Mouse (Mus musculus) embryonic facial prominence, embryonic 11.5 days (tissue): ENCODE measurements at regions not wholly inside any gene's neighbourhood (a gene's known extent, or its start where the extent isn't known, plus 50 kb on each side); places are given as distances from the start of the nearest gene placed in this dataset.

ENCODE experiments used
- ATAC-seq: fragments of 200-750 bp; cut with Nextera tagmentation; replicated peaks from 2 replicates; pipeline ENCODE4 v1.8.0; 2017; ENCODE audit warnings: low read depth; ENCODE audit not compliant: insufficient number of reproducible peaks, low FRiP score, low TSS enrichment
- DNase-seq: peaks from one replicate; pipeline ENCODE4 v3.0.0-alpha.2; 2015; ENCODE audit warnings: low spot score
- H3K27ac ChIP-seq: fragments of 300-500 bp; sonication (generic); replicated peaks from 2 replicates; pipeline ENCODE4 v1.5.1; 2014; ENCODE audit warnings: mild to moderate bottlenecking, low read depth, low read length, control low read depth
- H3K27me3 ChIP-seq: fragments of 300-500 bp; sonication (generic); 2 replicates; pipeline ENCODE4 v1.6.1; 2014; ENCODE audit warnings: mild to moderate bottlenecking, low read length, moderate library complexity, mixed read lengths; ENCODE audit not compliant: control insufficient read depth, insufficient read depth
- H3K36me3 ChIP-seq: fragments of 300-500 bp; sonication (generic); replicated peaks from 2 replicates; pipeline ENCODE4 v1.6.1; 2014; ENCODE audit warnings: low read depth, mild to moderate bottlenecking, low read length, moderate library complexity, mixed read lengths; ENCODE audit not compliant: control insufficient read depth, insufficient read depth
- H3K4me1 ChIP-seq: fragments of 300-500 bp; sonication (generic); 2 replicates; pipeline ENCODE4 v1.6.1; 2014; ENCODE audit warnings: low read length, mixed read lengths; ENCODE audit not compliant: control insufficient read depth, insufficient read depth
- H3K4me2 ChIP-seq: fragments of 300-500 bp; sonication (generic); 2 replicates; pipeline ENCODE4 v1.6.1; 2014; ENCODE audit warnings: low read depth, mild to moderate bottlenecking, control low read depth, low read length, moderate library complexity
- H3K4me3 ChIP-seq: fragments of 300-500 bp; sonication (generic); 2 replicates; pipeline ENCODE4 v1.5.1; 2014; ENCODE audit warnings: low read depth, low read length, control low read depth
- H3K9ac ChIP-seq: fragments of 300-500 bp; sonication (generic); replicated peaks from 2 replicates; pipeline ENCODE4 v1.6.1; 2014; ENCODE audit warnings: mild to moderate bottlenecking, control low read depth, low read length
- H3K9me3 ChIP-seq: fragments of 300-500 bp; sonication (generic); replicated peaks from 2 replicates; pipeline ENCODE4 v1.6.1; 2016; ENCODE audit warnings: mild to moderate bottlenecking, low read length, inconsistent platforms, mixed read lengths; ENCODE audit not compliant: control insufficient read depth
- WGBS: fragments of 180-500 bp; shearing (Covaris S2); extraction: QIAGEN DNeasy Blood & Tissue Kit; methylation state at CpG from one replicate; pipeline ENCODE4 v1.1.7; 2014; 5-methylcytosine and 5-hydroxymethylcytosine counted together

DNA sequence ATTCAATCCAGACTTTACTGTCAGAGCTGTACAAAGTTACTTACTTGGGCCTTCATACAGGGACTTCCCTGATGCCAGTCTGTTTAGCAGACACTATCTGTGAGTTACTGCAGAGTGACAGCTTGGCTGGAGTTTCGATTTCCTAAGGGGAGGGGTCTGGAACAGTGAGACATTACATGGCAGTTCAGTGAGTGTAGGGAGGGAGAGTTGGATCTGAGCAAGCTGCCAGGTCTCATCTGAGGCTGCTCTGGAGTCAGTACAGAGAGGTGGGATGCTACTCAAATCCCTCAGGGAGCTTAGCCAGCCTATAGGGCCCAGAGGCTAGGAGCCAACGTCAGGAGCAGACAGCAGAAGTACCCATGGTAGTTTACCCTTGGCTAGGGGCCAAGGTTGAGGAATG, 1329.8 kb upstream of the Nr2f1 start:
- H3K9ac ChIP-seq: no peak overlapping the region
- 64% methylated on average over 2 of the region's 2 CpGs for WGBS
- no peak overlapping the region for H3K4me3 ChIP-seq
- H3K27ac ChIP-seq: no peak overlapping the region
- no peaks in the 10 kb centered on the region for H3K27me3 ChIP-seq
- ATAC-seq (peak; percentile 70; the same call in 1 of the 2 replicates), DNase-seq (no peak)
- no peaks in the 10 kb centered on the region for H3K9me3 ChIP-seq
- no peak overlapping the region for H3K4me2 ChIP-seq
- no peaks in the 10 kb centered on the region for H3K36me3 ChIP-seq
- no peaks in the 10 kb centered on the region for H3K4me1 ChIP-seq

DNA sequence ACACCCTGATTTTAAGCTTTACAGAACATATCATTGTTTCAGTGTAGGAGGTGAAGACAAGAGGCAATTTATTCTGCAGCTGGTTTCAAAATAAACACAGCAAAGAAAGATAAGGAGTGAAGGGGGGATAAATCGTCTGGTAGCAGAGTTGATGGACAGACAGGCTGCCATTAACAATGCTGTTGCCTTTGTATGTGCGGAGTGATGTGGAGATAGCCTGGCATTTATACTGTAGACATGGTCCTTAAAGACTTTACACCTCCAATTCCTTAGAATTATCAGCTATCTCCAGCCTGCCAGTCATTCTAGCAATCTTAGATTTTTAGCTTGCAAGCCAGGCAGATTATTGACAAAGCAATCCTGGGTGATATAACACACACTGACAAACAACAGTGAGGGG, 1332.5 kb upstream of the Arrdc3 start:
- 36% methylated on average over 2 of the region's 2 CpGs for WGBS
- H3K4me3 ChIP-seq: no peak overlapping the region
- H3K36me3 ChIP-seq: no peaks in the 10 kb centered on the region
- no peak for ATAC-seq
- H3K4me1 ChIP-seq: no peaks in the 10 kb centered on the region
- no peaks in the 10 kb centered on the region for H3K9me3 ChIP-seq
- H3K27ac ChIP-seq: no peak overlapping the region
- H3K4me2 ChIP-seq: no peak overlapping the region
- H3K9ac ChIP-seq: no peak overlapping the region
- no peaks in the 10 kb centered on the region for H3K27me3 ChIP-seq
- DNase-seq: no peak

DNA sequence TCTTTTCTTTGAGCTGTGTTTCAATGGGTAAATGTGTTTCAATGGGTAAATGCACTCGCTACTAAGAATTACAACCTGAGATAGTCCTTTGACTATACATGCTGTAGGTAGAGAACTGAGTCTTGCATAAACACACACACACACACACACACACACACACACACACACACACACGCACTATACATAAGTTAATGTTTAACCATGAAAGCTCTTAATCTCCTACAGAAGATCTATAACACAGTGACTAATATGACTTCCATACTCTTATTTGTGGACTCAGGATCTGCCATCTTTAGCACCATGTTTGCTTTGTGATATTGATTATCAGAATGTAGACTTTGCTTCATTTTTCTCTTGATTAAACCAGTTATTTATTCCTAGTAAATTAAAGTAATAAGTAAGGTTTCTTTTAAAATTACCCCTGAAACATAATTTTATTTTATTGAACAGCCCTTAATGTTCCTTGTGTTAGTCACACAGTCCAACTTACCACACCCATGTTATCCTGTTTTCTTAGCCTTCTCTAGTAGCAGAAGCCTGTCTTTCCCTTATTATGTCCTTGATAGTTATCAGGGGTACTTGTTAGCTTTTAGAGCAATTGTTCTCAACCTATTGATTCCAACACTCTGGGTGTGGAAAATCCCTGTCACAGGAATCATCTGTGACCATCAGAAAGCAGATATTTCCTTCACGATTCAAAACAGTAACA, 1327.5 kb upstream of the Arrdc3 start:
- Histone ChIP-seq H3K9me3 (no peaks in the 10 kb centered on the region), H3K4me3 (no peak overlapping the region), H3K9ac (no peak overlapping the region), H3K4me1 (no peaks in the 10 kb centered on the region), H3K4me2 (no peak overlapping the region), H3K27me3 (no peaks in the 10 kb centered on the region), H3K27ac (no peak overlapping the region), H3K36me3 (no peaks in the 10 kb centered on the region)
- no peak for ATAC-seq
- WGBS: 84% methylated on average over 3 of the region's 3 CpGs
- DNase-seq: no peak
